Mouse (Mus musculus) olfactory bulb, adult 2 months (tissue): Measurements from ENCODE around the gene Gm21913.
"Not testable (repeated sequence)": the region's sequence is repeated elsewhere in the genome, so short reads cannot be mapped to it uniquely, and the experiment has no call there.

Experiments used
- CTCF ChIP-seq: fragments of 200-500 bp; IDR thresholded peaks from 2 replicates; pipeline ENCODE4 v1.5.1; 2012; ENCODE audit warnings: low read depth, mild to moderate bottlenecking, low read length, moderate library complexity; ENCODE audit not compliant: insufficient read depth
- POLR2A ChIP-seq: fragments of 200-500 bp; IDR thresholded peaks from 2 replicates; pipeline ENCODE4 v1.6.1; 2012; ENCODE audit warnings: mild to moderate bottlenecking, low read depth, low read length, moderate library complexity; ENCODE audit not compliant: insufficient read depth

DNA sequence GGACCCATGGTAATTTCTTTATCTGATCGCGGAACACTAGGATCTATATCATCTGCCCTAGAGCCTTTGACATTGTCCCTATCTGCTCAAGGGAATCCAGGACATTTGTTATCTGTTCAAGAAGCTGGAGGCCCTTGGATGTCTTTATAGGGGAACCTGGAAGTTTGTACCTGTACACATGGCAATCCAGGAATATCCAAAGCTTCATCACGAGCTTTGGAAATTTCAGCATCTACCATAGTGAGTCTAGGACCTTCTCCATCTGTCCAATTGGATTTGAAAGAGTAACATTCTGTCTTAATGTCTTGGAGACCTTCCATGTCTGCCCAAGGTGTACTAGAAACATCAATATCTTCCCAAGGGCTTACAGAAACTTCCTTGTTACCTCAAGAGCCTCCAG lies at the start of gene Gm21913:
- not testable (repeated sequence) for TF ChIP-seq CTCF, POLR2A
